In the genomic region with DNA sequence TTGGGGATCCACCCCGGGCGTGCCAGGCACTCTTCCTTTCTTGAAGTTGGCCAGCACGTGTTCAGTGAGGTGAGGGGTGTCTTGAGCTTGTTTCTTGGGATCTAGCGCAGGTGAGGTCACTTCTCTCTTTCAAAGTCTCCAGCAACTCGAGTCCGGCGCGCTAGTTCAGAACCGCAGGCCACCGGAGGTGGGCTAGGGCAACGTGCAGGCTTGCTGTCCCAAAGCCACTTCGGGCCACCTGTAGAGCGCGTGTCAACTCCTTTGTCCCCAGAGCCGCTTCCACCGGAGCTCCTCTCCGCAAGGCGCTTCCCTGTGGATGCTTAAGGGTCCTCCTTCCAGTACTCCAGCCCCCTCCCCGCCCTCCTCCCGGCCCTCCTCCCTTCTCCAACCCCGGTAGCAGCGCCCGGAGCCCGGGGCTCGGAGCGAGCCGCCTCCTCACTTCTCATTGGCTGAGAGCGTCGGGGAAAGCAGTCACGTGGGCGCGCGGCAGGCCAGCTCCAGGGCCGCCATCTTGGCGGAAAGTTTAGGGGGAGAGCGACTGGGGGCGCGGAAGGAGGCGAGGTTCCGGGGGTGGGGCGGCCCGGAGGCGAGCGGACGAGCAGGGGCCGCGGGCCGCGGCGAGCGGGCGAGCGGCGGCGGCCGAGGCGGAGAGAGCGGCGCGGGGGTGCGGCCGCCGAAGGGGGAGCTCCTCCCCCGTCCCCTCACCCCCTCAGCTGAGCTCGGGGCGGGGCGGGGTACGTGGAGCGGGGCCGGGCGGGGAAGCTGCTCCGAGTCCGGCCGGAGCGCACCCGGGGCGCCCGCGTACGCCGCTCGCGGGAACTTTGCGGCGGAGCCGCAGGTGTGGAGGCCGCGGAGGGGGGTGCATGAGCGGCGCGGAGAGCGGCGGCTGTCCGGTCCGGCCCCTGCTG, we compare ENCODE assay signal across 8 mouse cellular contexts. TPM values are rescaled to one million over a fixed set of nuclear protein-coding genes. Genes with fewer than 3 reads are reported as not detected.
DNase-seq lines count a peak whose midpoint lies in the region; ATAC-seq lines count a peak whose summit lies in the region.

A gene (plus strand): TSS at position 65 of the 908 bp plus-strand sequence.

- 1% methylated on average over 68 of the region's 95 CpGs for WGBS in hindbrain, embryonic 15.5 days

- H3K27me3 ChIP-seq in hindbrain, embryonic 15.5 days, result 0 out of 2 replicates have a peak, but pooled peaks cover 9% of the 10 kb centered on the region

- peak within 1 kb of the TSS; percentile 74 for H3K4me2 ChIP-seq in hindbrain, embryonic 15.5 days

- peak within 1 kb of the TSS; percentile 99 for H3K4me3 ChIP-seq in hindbrain, embryonic 15.5 days

- peak within 1 kb of the TSS; percentile 83 for H3K27ac ChIP-seq in hindbrain, embryonic 15.5 days (replicated peaks)

- DNase-seq in R1 (ENCODE audit: low read depth, low spot score), result peak; percentile 95
- DNase-seq in cerebellum, postnatal 25 days, result peak; percentile 87
- DNase-seq in frontal cortex, postnatal 36 days (ENCODE audit: low spot score in 2 of 2), result peak; percentile 62 to 74
- DNase-seq in left cerebral cortex, adult 11 months (ENCODE audit: low spot score), result peak; percentile 55
- peak; percentile 89 to 92 for DNase-seq in lung, postnatal 4 days
- DNase-seq in retina, postnatal 7 days (ENCODE audit: low read depth, low spot score), result peak; percentile 76
- peak; percentile 85 for DNase-seq in urinary bladder, adult 2 months (ENCODE audit: low spot score)

- ATAC-seq in hindbrain, embryonic 15.5 days (ENCODE audit: low FRiP score, low read depth), result peak; percentile 94

- H3K36me3 ChIP-seq in hindbrain, embryonic 15.5 days, result no peaks in the 10 kb centered on the region

- H3K9ac ChIP-seq in hindbrain, embryonic 15.5 days, result peak within 1 kb of the TSS; percentile 78

- peaks cover 20% of the 10 kb centered on the region for H3K4me1 ChIP-seq in hindbrain, embryonic 15.5 days (replicated peaks)

- H3K9me3 ChIP-seq in hindbrain, embryonic 15.5 days, result no peaks in the 10 kb centered on the region

RNA-seq across cellular contexts. Expression of the gene that starts here (rescaled TPM):
- polyA plus RNA-seq in hindbrain, embryonic 15.5 days (2015; fragmentation: Nextera tagmentation; extraction: Ambion mirVana), result 14.4 and 15.1 TPM in 2 replicates
- 68.4 and 72.6 TPM in 2 replicates for polyA plus RNA-seq in urinary bladder, adult 2 months (2012; rRNA removed)

Comparison
In these comparisons a context has a peak if more than half of its experiments do, and no peak if none do; other contexts are left out.
1. Peak in every context shown above with its lines: DNase-seq, ATAC-seq, H3K4me3 ChIP-seq and H3K27ac ChIP-seq.